Mouse (Mus musculus) ES-Bruce4 (cell line): Measurements from ENCODE around the gene Spata6.

ENCODE experiments used
- CTCF ChIP-seq: IDR thresholded peaks from one replicate; pipeline ENCODE4 v1.8.1; 2011; ENCODE audit warnings: low read depth, low read length
- EP300 ChIP-seq: IDR thresholded peaks from 2 replicates; pipeline ENCODE4 v1.6.1; 2011; ENCODE audit warnings: low read depth, low read length; ENCODE audit not compliant: insufficient read depth

GRCm38 (mm10) chr4:111866701-111867100, 146.9 kb downstream of the Spata6 start:
- TF ChIP-seq CTCF (no peak), EP300 (no peak)
